Mouse (Mus musculus) gastrocnemius, postnatal 10 days (tissue): ENCODE measurements around the gene Scd4. TPM values are rescaled to one million over a fixed set of nuclear protein-coding genes. Genes with fewer than 3 reads are reported as not detected.
"Not testable (repeated sequence)": the region's sequence is repeated elsewhere in the genome, so short reads cannot be mapped to it uniquely, and the experiment has no call there.

Experiments used
- DNase-seq: peaks from one replicate; pipeline ENCODE4 v3.0.0; 2021; ENCODE audit warnings: mixed read lengths
- total RNA-seq, 2 experiments: library from RNA; stranded (reverse); gene quantifications; 2 replicates each; pipeline ENCODE4 v1.2.3; 2021

The Scd4 gene
- total RNA-seq, 2 experiments from 2014 or later = 0.33 to 0.61 TPM

DNA sequence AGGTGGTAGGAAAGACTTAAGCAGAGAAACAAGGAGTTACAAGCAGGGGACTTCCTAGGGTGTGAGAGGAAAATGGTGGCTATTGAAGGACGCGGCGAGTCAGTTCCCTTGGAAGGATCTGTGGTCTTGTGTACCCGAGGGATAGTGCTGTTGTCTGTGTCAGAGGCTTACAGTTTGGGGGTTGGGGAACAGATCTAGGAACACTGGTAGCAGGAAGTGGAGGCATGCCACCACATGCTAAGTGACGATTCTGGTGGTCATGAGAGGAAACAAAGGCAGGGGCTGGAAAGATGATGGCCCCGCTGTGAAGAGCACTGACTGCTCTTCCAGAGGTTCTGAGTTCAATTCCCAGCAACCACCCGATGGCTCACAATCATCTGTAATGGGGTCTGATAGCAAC, 32.4 kb upstream of the Scd4 start:
- DNase-seq = no peak

- DNase-seq = peak; percentile 36
Measured at GRCm38 (mm10) chr19:44301176-44301575, 31.7 kb upstream of the Scd4 start.

DNA sequence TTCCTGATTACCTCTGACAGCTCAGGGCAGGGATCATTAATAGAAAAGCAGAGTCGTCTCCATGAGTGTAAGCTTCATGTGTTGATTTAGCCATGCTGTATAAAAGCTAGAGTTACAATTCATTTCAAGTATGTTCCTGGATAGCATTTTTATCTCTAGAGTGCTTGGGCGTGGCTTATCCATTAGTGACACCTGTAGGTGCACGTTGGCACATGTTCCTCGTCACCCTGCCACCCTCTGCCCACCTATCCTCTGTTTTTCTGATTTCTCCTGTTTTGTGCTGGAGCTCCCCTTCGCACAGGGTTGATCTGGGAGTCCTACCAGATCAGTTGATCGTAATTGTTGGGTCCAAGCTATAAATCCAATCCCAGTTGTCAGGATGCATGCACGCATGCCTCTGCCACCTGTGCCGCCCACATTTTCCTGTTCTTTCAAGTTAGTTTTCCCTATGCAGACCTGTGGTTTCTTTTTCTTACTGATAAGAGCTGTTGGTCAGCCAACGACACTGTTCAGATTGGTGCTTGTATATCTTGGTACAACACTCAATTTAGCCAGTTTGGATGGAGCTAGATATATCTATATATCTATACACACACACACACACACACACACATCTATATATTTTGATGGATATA, 31.1 kb upstream of the Scd4 start:
- DNase-seq = no peak

GRCm38 (mm10) chr19:44302901-44303300, 30.0 kb upstream of the Scd4 start:
- no peak for DNase-seq

- DNase-seq = no peak
Measured at GRCm38 (mm10) chr19:44303502-44303901, 29.4 kb upstream of the Scd4 start.

GRCm38 (mm10) chr19:44304419-44304818, 28.5 kb upstream of the Scd4 start:
- DNase-seq = no peak

DNA sequence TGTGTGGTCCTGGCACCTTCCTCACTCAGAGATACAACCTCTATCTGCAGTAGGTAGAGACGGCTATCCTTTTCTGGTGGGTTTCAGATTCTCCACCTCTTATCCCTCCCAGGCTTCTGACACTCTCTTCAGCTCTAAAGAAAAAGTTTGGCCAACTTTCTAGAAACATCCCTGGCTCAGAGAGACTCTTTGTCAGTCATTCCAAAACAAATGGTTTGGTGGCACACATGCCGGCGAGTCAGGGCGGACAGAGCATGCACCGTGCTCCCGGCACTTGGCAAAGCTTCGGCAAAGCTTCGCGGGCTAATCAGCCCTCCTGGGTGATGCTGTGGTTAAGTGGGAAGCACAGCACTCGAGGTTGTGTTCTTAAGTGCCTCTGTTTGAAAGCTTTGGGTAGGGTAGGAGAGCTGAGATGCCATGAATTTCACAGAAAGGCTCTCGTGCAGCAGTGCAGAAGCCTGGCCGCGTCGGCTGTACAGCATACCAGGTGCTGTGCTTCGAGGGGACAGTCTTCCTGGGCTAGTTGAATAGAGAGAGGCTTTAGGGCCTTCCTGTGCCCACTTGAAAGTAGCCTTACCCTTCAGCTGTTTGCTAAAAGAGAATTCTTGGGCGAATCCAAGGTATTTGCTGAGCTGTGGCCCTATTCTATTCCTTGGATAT, 27.9 kb upstream of the Scd4 start:
- no peak for DNase-seq

- DNase-seq = no peak
Measured at GRCm38 (mm10) chr19:44305701-44306100, 27.2 kb upstream of the Scd4 start.

- no peak for DNase-seq
Measured at GRCm38 (mm10) chr19:44306171-44306570, 26.7 kb upstream of the Scd4 start.

DNA sequence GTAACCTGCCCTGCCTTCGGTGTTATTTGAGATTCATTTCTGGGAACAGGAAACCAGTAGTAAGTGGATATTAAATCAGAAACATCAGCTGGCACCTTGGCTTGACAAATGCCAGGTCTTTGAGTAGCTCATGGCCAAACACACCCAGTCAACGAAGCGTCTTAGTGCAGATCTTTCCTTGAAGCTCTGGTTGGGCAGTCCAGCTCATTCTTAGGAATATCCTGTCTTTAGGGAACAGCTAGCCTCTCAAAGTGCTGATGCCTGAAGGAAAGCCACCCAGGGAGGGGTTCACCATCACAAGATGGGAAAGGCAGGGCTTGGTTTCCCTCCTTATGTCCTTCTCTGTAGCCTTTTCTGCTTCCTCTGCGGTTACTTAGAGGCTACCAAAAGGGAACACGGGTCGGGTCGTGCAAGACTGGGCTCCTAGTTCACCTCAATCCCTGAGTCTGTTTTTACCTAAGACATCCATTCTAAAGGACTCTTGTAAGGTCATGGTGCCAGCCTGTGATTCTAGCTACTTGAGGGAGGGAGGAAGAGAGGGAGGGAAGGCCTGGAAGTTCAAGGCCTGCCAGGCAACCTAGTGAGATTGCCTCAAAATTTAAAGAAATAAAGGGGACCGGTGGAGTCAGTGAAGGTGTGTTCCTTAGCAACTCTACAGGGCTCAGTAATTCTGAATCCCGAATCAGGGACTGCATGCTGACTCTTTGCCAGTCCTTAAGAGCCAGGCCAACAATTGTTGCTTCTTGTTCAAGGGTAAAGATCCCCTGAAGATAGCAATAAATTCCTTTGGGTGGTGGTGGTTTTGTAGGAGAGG, 25.6 kb upstream of the Scd4 start:
- no peak for DNase-seq

GRCm38 (mm10) chr19:44307915-44308470, 24.9 kb upstream of the Scd4 start:
- no peak for DNase-seq

DNA sequence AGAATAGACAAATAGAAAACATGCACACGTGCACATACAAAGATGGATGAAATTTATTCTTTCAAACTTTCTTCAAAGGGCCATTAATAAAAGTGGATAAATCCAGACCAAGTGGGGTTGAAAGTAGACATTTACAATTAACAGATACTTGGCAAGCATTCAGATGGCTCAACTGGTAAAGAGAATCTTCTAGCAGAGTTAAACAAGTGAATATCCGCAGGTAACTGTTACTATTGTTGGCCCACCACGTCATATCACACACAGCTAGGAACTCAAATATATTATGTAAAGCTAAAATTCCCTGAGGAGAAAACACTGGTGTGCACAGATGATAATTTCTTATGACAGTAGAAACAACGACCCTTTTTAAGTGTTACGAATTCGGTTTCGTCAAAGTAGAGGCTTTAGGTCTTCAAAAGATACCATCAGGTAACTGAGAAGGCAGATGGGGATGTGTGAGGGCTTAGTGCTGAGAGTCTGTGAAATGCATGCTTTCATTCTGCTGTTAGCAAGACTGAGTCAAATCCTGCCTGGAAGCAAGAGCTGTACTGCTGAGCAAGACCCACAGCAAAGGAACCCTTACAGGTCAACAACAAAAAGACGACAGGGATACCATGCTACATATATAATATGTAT, 24.2 kb upstream of the Scd4 start:
- no peak for DNase-seq

- DNase-seq = no peak
Measured at GRCm38 (mm10) chr19:44309351-44310154, 23.3 kb upstream of the Scd4 start.

- DNase-seq = not testable (repeated sequence)
Measured at GRCm38 (mm10) chr19:44310155-44310575, 22.7 kb upstream of the Scd4 start.

DNA sequence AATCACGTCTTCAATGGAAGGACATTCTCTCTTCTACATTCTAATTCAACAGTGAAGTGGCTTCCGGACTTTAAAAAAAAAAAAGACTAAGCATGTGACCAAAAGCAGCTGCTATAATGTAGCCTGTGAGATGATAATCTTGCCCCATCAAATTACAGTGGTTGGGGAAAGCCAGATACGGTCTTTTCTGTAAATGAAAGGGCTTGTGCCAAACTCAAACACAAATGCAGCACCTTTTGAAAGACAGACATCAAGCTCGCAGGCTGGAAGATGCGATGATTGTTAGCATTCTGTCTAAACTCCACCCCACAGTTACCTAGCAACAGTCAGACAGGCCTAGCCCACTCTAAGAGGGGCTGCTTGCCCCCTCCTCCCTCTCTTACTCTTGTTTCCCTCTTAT, 22.1 kb upstream of the Scd4 start:
- DNase-seq = no peak

DNA sequence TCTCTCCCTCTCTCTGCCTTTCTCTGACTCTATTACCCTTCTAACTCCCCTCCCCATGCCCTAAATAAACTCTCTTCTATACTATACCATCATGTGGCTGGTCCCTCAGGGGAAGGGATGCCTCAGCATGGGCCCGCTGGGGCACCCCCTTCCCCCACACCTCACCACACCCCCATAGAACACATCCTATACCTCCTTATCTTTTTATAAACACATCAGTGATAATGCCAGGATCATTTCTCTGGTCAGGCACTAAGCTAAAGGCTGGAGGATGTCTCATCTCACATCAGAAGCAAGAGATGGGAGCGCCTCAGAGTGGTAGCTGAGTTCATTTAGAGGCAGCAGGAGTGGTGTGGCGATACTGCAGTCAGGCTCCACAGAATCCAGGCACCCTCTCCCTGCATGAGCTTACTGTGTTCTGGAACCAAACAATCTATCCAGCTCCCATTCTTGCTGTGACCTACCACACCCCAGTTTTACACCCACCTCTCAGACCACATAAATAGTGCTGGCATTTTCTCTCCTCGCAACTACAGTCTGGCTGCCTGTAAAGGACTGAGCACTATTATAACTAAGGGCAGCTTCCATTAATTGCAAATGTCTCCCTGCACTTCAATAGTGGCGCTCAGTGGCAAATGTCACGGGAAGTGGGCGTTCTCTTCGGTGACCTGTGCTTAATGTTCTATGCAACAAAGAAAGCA, 21.4 kb upstream of the Scd4 start:
- no peak for DNase-seq

- DNase-seq = no peak
Measured at GRCm38 (mm10) chr19:44312007-44312360, 20.9 kb upstream of the Scd4 start.

- no peak for DNase-seq
Measured at GRCm38 (mm10) chr19:44313066-44313465, 19.8 kb upstream of the Scd4 start.

- DNase-seq = peak; percentile 80
Measured at GRCm38 (mm10) chr19:44314327-44314759, 18.5 kb upstream of the Scd4 start.

- DNase-seq = peak; percentile 36
Measured at GRCm38 (mm10) chr19:44314871-44315414, 17.9 kb upstream of the Scd4 start.
